Mouse (Mus musculus) layer of hippocampus, adult 8-10 months (tissue): ENCODE data around the gene Slc3a2. TPM values are rescaled to one million over a fixed set of nuclear protein-coding genes. Genes with fewer than 3 reads are reported as not detected.

Source experiments
- DNase-seq, 2 experiments: peaks; one replicate each; pipeline ENCODE4 v3.0.0; 2022; ENCODE audit warnings: low spot score in 2 of 2
- total RNA-seq, 4 experiments: library from RNA; stranded (reverse); gene quantifications; 2 replicates each; pipeline ENCODE4 v1.2.4; 2022

Slc3a2 gene
- total RNA-seq, 4 experiments from 2014 or later: 157 to 169 (median 162) TPM

DNA sequence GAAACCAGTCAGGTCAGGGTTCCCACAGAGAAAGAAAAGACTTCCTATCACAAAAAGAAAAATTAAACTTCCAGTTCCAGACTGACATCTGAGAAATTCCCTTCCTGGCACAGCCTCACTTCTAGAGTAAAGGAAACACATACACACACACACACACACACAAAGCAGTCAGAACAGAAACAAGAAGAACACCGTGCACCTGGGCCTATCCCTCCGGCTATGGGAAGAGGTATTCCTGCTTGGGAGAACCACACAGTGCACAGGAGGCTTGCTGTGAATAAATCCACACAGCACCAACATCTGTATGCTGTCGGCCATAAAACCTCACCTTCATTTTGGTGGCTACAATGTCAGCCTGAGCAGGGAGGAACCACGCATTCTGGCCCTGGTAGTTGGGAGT lies 11.7 kb downstream of the Slc3a2 start:
- DNase-seq: no peak

- DNase-seq: no peak
These were observed 13.1 kb downstream of the Slc3a2 start for GRCm38 (mm10) chr19:8710057-8710456.

DNA sequence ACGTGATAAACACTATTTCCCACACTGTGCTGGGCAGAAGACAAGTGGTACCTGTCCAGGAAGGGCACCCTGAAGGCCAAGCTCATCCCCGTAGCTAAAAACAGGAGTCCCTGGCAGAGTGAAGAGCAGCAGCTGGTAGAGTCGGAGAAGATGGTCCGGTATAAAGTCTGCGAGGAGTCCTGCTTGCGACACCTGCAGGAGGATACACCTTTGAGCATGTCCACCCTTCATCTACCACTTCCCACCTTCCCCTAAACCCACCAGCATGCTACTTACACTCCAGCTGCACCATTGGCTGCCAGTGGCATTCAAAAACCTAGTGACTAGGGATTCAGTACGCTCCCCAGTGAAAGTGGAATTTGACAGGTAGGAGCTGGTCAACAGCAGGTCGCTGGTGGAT lies 14.2 kb downstream of the Slc3a2 start:
- DNase-seq: no peak

GRCm38 (mm10) chr19:8706930-8707329 lies 16.2 kb downstream of the Slc3a2 start:
- no peak for DNase-seq

DNA sequence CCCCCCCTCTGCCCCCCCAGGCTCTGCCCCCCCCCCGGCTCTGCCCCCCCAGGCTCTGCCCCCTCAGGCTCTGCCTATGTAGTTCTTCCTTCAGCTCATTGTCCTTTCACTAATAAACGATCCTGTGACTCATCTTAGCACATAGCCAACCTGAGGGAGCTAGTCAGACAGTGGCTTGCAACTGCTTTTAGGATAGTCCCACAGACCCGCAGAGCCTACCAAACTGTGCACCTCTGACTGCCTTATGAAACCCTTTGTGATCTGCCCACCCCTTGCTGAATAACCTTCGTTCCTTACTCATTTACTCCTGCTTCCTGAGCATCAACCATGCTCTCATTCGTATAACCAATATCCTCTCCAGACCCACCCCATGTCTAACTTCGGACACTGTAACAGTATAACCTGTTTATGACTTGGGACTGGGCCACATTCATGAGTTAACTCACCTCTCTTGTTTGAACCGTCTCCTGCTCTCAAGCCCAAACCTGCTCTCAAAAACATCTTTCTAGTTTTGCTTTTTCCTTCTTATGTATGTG lies 17.0 kb downstream of the Slc3a2 start:
- no peak for DNase-seq

DNA sequence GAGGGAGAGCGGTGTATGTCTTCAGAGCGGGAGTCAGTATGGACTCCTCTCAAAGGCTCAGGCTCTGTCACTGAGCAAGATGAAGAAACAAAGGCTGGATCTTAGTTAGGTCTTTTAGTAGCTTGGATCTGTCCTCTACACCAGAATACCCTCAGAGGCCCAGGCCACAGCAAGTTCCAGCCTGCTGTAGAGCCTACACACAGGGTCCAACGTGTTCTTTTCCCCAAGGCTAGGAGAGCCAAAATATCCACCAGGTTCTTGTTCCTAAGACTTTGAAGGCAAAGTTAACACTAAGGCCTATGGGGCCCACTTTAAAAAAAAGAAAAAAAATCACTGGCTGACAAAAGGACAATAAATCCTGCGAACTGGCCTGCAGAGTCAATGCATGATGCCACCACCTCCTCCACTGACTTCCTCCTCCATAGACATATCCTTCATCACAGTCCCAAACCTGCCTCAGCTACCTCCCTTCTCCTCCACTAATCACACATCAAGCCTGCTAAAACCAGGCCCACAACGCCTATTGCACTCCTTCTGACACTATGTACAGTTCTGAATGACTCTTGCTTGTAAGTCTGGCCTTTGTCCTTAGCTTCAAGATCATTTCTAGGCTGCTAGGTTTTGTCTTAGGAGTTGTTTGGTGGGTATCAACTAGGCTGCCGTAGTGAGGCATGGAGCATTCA lies 18.0 kb downstream of the Slc3a2 start:
- no peak for DNase-seq

DNA sequence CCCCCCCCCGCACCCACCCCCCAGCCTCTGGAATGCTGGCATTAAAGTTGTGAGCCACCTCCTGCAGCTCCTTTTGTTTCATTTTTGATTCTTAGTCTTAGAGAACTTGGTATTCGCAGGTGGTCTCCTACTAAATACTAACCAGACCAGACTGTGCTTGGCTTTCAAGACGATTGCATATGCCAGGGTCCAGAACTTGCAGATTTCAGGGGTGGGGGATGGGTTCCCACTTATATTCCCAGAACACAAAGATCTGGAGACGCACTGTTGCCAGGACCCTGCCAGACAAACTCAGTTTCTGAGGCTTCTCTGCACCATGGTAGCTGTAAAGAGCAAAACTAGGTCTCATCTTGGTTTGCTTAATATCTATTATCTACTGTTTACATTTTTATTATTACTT lies 19.6 kb downstream of the Slc3a2 start:
- no peak for DNase-seq

DNA sequence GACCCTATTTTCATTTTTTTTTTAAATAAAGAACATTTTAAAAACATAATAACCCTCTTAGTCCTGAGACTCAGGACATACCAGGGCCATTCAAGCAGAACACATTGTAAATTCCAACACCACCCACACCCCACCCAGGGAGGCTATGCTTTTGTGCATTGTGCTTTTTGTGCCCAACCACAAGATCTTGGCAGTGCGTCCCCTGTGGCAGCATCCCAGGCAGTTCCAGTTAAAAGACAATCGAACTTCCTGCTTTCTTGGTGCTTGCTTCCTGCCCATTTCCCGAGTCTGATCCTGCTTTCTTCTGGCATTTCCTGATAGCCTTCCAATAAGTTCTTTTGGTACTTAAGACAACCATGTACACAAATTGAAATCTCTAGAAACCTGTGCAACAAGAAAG lies 20.7 kb downstream of the Slc3a2 start:
- no peak for DNase-seq

GRCm38 (mm10) chr19:8699652-8700051 lies 23.5 kb downstream of the Slc3a2 start:
- no peak for DNase-seq

DNA sequence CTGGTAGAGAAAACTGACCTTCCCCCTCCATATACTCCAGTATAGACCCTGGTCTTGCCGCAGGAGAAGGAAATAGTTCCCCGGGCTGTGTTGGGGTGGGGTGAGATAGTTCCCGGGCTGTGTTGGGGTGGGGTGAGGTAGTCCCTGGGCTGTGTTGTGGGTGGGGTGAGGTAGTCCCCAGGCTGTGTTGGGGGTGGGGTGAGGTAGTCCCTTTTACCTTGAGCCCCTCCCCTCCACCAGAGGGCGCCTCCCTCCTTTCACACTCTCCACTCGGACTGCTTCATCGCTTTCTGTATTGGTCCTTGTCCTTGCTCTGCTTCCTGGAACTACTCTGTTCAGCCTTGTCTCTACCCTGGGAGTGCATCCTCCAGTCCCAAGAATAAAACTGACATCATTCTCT lies 27.8 kb downstream of the Slc3a2 start:
- DNase-seq: no peak

- DNase-seq: no peak
These were observed 30.4 kb downstream of the Slc3a2 start for GRCm38 (mm10) chr19:8692740-8693139.

- DNase-seq: no peak
These were observed 31.2 kb downstream of the Slc3a2 start for GRCm38 (mm10) chr19:8691871-8692539.

GRCm38 (mm10) chr19:8683627-8684026 lies 39.5 kb downstream of the Slc3a2 start:
- DNase-seq: no peak

GRCm38 (mm10) chr19:8682996-8683395 lies 40.2 kb downstream of the Slc3a2 start:
- DNase-seq: peak in 1 of 2 experiments; percentile 67

- no peak for DNase-seq
These were observed 41.4 kb downstream of the Slc3a2 start for GRCm38 (mm10) chr19:8681633-8682362.

DNA sequence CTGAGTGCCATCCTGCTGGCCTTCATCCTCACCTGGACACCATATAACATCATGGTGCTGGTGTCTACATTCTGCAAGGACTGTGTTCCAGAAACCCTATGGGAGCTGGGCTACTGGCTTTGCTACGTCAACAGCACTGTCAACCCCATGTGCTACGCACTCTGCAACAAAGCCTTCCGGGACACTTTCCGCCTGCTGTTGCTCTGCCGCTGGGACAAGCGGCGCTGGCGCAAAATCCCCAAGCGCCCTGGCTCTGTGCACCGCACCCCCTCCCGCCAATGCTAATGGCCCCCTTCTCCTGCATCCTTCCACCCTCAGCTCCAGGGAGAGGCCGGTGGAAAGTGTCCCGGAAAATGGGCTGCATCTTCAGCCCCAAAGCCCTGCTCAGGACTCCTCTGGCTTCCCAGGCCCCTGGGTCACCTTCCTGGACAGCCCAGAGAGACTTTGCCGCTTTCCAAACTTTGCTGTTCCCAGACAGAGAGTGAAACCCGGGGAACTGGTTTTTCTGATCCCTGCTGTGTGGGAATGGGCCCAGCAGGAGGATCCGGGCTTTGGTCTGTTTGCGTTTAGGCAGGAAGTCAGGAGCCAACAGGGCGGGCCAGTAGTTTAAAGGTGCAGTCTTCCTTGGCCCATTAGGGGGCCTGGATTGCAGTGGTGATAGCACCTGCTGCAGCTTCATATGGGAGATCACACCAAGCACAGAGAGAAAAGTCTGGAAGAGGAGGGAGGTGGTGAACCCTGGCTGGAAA lies 44.0 kb downstream of the Slc3a2 start:
- no peak for DNase-seq

DNA sequence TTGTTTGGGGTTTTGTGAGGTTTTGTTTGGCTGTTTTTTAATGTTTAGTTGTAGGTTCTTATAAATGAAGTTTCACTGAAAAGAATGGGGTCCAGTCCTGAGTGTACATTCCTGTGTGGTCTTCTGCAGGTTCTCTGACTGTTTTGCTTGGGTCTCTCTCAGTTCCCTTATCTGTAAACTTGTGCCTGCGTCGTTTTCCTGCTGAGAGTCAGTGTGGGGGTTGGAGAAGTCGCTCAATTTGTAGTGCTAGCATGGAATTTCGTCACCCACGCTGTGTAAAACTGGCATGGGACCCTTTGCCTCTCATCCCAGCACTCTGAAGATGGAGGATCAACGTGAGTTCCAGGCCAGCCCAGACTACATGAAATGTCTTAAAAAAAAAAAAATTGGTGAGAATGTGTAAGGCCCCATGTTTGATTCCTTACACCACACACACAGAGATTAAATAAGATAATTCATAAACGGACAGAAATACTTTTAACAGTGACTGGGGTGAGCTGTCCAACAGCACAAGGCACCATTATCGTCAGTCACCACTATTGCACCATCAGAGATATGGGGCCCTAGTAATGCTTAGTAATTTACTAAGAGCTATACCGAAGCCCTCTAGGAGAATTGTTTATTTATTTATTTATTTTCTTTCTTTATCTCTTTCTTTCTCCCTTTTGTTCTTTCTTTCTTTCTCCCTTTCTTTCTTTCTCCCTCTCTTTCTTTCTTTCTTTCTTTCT lies 49.7 kb downstream of the Slc3a2 start:
- DNase-seq: no peak

DNA sequence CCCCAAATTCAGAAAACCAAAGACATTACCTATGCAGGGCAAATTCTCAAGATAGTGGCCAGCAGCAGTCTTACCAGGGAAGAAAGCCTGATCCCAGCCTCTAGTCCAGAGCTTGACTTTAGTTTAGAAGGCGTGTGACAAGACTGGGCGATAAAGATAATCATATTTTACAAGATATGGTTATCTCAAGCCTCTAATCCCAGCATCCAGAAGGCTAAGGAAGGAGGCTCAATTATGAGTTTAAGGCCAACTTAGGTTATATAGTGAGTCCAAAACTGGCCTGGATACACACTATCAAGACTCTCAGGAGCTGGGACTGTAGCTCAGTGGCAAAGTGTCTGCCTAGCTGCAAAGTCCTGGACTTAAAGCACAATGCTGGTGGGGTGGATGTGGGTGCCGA lies 50.3 kb downstream of the Slc3a2 start:
- DNase-seq: no peak

GRCm38 (mm10) chr19:8665746-8666145 lies 57.4 kb downstream of the Slc3a2 start:
- no peak for DNase-seq

DNA sequence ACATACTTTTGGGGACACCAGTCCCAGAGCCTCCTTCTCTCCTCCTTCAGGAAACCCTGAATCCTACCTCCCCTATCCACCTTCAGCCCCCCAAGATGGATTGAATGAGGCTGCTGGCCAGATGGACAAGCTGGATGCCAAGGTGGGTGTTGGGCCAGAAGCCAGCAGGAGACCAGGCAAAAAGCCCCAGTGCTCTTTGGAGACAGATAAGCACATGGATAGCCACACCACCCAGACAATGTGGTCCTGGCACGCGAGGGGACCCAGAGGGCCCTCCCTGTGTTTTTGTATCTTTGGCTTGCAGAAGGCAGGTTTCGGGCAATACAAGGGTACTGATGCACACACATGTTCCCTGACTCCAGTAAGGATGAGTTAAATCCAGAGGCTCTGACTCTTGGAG lies 58.3 kb downstream of the Slc3a2 start:
- no peak for DNase-seq

DNA sequence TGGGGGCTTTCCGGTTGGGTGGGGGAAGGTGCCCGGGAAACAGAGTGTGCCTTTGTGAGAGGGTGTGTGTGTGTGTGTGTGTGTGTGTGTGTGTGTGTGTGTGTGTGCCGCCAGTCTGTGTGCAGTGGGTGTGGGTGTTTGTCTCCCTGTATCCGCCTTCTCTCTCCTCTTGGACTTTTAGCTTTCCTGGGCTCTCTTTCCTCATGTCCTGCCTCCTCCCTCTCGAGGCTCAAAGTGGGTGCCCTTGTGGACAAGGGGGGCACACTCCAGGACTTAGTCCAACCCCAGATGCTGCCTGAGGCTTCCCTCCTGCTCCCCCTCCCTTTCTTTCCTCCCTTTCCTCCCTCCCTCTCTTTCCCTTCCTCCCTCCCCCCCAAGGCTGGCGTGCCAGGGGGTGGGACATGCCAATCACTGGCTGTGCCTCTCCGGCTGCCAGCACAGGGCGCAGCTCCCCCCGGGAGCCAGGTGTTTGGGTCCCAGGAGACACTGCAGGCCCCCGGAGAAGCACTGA lies 59.2 kb downstream of the Slc3a2 start:
- peak; percentile 75 to 77 for DNase-seq
